ENCODE assay signal across 7 mouse cellular contexts in genomic region chr9:42326688-42327440, GRCm38 (mm10).
DNase-seq lines count a peak whose midpoint lies in the region; TF ChIP-seq lines count a peak whose summit lies in the region.

No protein-coding gene starts in this region.

- no peak for TF ChIP-seq POLR2A in bone marrow, adult 2 months (IDR thresholded peaks at IDR 0.05; ENCODE audit: borderline replicate concordance, control insufficient read depth, low read depth, low read length)

- WGBS in bone marrow, adult 2 months: 27% methylated on average over 11 of the region's 11 CpGs

- no peaks in the 10 kb centered on the region for H3K4me1 ChIP-seq in bone marrow, adult 2 months (ENCODE audit: control insufficient read depth, insufficient read depth, low read length)

- no peak overlapping the region for H3K4me3 ChIP-seq in bone marrow, adult 2 months (replicated peaks; ENCODE audit: control insufficient read depth, low read depth, low read length)

- H3K27ac ChIP-seq in bone marrow, adult 2 months (ENCODE audit: control insufficient read depth, insufficient read depth, low read depth, low read length, poor library complexity): no peak overlapping the region

- TF ChIP-seq CTCF in bone marrow, adult 2 months (IDR thresholded peaks at IDR 0.05; ENCODE audit: control insufficient read depth, insufficient read depth, low read length): peak; percentile 14; the same call in 1 of the 2 replicates

- DNase-seq in ovary, postnatal 36 days (ENCODE audit: low spot score): peak; percentile 14
- DNase-seq in ovary, postnatal 14 days (ENCODE audit: low spot score): no peak
- DNase-seq in embryo, embryonic 11.5 days (ENCODE audit: low read depth, low spot score): peak; percentile 23
- DNase-seq in kidney, adult 9 months: peak; percentile 62
- peak; percentile 60 for DNase-seq in mesoderm, embryonic 11.5 days (ENCODE audit: low read depth, low spot score)
- DNase-seq in spleen, adult 12 weeks (ENCODE audit: low spot score): no peak

Comparison
In these comparisons a context has a peak if more than half of its experiments do, and no peak if none do; other contexts are left out.
1. DNase-seq: peak in ovary, postnatal 36 days (single experiment), embryo, embryonic 11.5 days (single experiment), kidney, adult 9 months (single experiment) and mesoderm, embryonic 11.5 days (single experiment); none in ovary, postnatal 14 days (single experiment) and spleen, adult 12 weeks (single experiment).